Mouse (Mus musculus) liver, embryonic 15.5 days (tissue): ENCODE measurements at regions not wholly inside any gene's neighbourhood (a gene's known extent, or its start where the extent isn't known, plus 50 kb on each side); places are given as distances from the start of the nearest gene placed in this dataset.
"Not testable (repeated sequence)": the region's sequence is repeated elsewhere in the genome, so short reads cannot be mapped to it uniquely, and the experiment has no call there.

ENCODE experiments used
- ATAC-seq: fragments of 200-750 bp; cut with Nextera tagmentation; 2 replicates; pipeline ENCODE4 v1.8.0; 2017; ENCODE audit warnings: moderate number of reproducible peaks, mild to moderate bottlenecking, moderate library complexity; ENCODE audit not compliant: insufficient read depth
- H3K27ac ChIP-seq: fragments of 300-500 bp; sonication (generic); replicated peaks from 2 replicates; pipeline ENCODE4 v1.5.1; 2015; ENCODE audit warnings: mild to moderate bottlenecking, inconsistent platforms
- H3K27me3 ChIP-seq: fragments of 300-500 bp; sonication (generic); 2 replicates; pipeline ENCODE4 v1.6.1; 2015; ENCODE audit warnings: mild to moderate bottlenecking, inconsistent platforms
- H3K36me3 ChIP-seq: fragments of 300-500 bp; sonication (generic); replicated peaks from 2 replicates; pipeline ENCODE4 v1.6.1; 2015; ENCODE audit warnings: moderate library complexity, mild to moderate bottlenecking, inconsistent platforms
- H3K4me1 ChIP-seq: fragments of 300-500 bp; sonication (generic); replicated peaks from 2 replicates; pipeline ENCODE4 v1.6.1; 2015; ENCODE audit warnings: inconsistent platforms
- H3K4me2 ChIP-seq: fragments of 300-500 bp; sonication (generic); 2 replicates; pipeline ENCODE4 v1.6.1; 2015; ENCODE audit warnings: moderate library complexity, mild to moderate bottlenecking, inconsistent platforms
- H3K4me3 ChIP-seq: fragments of 300-500 bp; sonication (generic); replicated peaks from 2 replicates; pipeline ENCODE4 v1.5.1; 2015; ENCODE audit warnings: mild to moderate bottlenecking, inconsistent platforms
- H3K9ac ChIP-seq: fragments of 300-500 bp; sonication (generic); 2 replicates; pipeline ENCODE4 v1.6.1; 2015; ENCODE audit warnings: moderate library complexity, mild to moderate bottlenecking, inconsistent platforms
- H3K9me3 ChIP-seq: fragments of 300-500 bp; sonication (generic); replicated peaks from 2 replicates; pipeline ENCODE4 v1.6.1; 2016; ENCODE audit warnings: inconsistent platforms
- WGBS: fragments of 180-500 bp; shearing (Covaris S2); methylation state at CpG from one replicate; pipeline ENCODE4 v1.1.7; 2015; ENCODE audit warnings: mixed read lengths; ENCODE audit not compliant: insufficient replicate concordance; 5-methylcytosine and 5-hydroxymethylcytosine counted together

DNA sequence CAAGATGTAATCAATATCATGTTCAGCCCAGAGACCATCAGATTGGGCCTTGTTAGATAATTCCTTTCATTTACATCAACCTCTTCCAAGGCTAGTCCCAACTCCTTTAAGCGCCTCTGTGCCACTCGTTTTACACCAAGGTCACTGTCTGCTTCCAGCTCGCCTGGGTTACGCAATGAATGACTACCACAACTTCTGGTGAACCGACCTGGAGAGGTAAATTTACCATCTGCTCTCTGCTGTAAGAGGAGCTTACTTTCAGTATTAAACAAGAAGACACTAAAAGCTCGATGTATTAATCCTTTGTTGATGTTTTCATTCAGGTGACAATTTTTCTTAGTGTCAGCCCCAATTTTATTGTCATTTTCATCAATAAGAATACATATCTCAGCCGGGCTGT lies 51.7 kb upstream of the Fam174b start:
- Histone ChIP-seq H3K9me3 (no peaks in the 10 kb centered on the region), H3K4me2 (no peak overlapping the region), H3K27ac (no peak overlapping the region), H3K4me1 (no peaks in the 10 kb centered on the region), H3K4me3 (no peak overlapping the region), H3K9ac (no peak overlapping the region), H3K27me3 (no peaks in the 10 kb centered on the region), H3K36me3 (no peaks in the 10 kb centered on the region)
- 51% methylated on average over 7 of the region's 7 CpGs for WGBS
- ATAC-seq = no peak

DNA sequence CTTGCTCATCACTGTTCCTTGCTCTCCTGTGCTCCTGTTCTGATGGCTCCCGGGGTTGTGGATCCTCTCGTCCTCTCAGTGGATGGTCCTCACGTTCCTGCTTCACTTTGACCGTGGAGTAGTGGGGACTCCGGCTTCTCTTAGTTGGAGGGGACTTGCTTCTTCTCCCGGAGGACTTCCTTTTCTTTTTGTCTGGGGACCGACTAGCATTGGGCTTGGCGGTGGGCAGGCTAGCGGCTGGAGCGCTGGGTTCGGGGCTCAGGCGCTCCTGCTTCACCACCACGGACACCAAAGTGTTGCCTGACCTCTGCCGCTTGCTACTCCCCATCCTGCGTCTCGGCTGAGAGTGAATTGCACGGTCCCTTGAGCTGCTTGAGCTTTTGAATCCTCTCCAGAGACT lies 53.9 kb upstream of the Fam174b start:
- H3K4me1 ChIP-seq, H3K4me2 ChIP-seq, H3K27me3 ChIP-seq, H3K27ac ChIP-seq, H3K9ac ChIP-seq, ATAC-seq, H3K36me3 ChIP-seq, H3K9me3 ChIP-seq, H3K4me3 ChIP-seq: not testable (repeated sequence)
- 81% methylated on average over 17 of the region's 17 CpGs for WGBS

DNA sequence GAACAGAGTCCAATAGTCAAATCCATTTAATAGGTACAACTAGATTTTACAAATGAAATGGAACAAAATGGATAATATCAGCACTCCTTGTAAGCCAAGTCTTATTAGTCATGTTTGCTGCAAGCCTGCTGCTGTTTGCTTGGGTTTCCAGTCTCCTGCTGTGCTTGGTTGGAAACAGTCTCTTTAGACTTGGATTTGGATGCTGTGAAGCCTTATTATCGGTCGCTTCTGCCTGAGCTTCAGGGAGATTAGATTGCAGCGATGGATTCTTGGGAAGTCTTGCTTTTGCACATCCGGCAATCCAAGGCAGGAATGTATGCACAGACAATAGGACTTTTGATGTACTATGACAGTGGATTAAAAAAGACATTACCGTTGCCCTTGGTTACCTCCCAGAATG lies 57.3 kb upstream of the Fam174b start:
- Histone ChIP-seq H3K9ac (no peak overlapping the region), H3K27me3 (no peaks in the 10 kb centered on the region; the same call in 1 of the 2 replicates), H3K9me3 (no peaks in the 10 kb centered on the region), H3K4me1 (no peaks in the 10 kb centered on the region), H3K4me2 (no peak overlapping the region), H3K36me3 (no peaks in the 10 kb centered on the region), H3K27ac (no peak overlapping the region), H3K4me3 (no peak overlapping the region)
- no peak for ATAC-seq
- WGBS = 70% methylated on average over 5 of the region's 5 CpGs

DNA sequence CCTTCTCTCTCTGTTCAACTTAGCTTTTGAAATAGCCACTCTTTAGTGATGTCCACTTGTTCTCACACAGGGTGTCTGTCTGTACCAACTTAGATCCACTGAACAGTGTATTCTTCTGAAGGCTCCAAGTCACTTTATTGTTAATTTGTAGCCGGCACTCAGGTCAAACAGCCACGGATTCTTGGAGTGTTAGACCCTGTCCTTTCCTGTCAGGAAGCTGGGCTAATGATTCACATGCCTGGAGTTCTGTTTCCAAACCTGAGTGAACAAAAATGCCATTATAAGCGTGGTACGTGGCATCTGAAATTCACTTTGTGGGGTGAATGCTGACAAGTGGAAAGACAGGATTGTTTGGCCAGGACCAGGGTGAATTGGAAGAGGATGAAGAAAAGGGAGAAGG lies 69.5 kb upstream of the Fam174b start:
- no peak overlapping the region for H3K27ac ChIP-seq
- no peak overlapping the region for H3K4me3 ChIP-seq
- no peak overlapping the region for H3K4me2 ChIP-seq
- no peaks in the 10 kb centered on the region for H3K9me3 ChIP-seq
- no peaks in the 10 kb centered on the region for H3K27me3 ChIP-seq
- H3K36me3 ChIP-seq = no peaks in the 10 kb centered on the region
- ATAC-seq = no peak
- H3K9ac ChIP-seq = no peak overlapping the region
- H3K4me1 ChIP-seq = no peaks in the 10 kb centered on the region
- WGBS = 30% methylated on average over 4 of the region's 4 CpGs

DNA sequence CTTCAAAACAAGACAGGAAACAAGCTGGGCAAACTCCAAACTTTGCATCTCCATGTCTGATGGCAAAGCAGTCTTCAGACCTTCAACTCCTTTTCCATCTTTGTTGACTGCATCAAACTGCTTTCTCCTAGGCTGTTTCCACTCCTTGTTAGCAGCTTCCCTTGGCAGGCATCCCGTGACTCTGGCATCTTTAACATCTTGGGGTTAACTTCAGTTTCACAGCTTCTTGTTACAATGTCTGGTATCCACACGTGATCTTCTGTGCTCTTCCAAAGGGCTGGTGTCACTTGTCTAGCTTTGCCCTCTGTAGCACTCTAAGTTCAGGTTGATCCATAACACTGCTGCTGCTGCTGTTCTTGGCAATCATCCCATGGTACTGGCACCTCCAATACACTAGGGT lies 71.3 kb upstream of the Fam174b start:
- H3K27ac ChIP-seq = no peak overlapping the region
- 42% methylated on average over 2 of the region's 2 CpGs for WGBS
- no peak overlapping the region for H3K4me2 ChIP-seq
- H3K9ac ChIP-seq = no peak overlapping the region
- no peak overlapping the region for H3K4me3 ChIP-seq
- H3K4me1 ChIP-seq = no peaks in the 10 kb centered on the region
- no peaks in the 10 kb centered on the region for H3K36me3 ChIP-seq
- H3K27me3 ChIP-seq = no peaks in the 10 kb centered on the region
- no peaks in the 10 kb centered on the region for H3K9me3 ChIP-seq
- ATAC-seq = no peak

DNA sequence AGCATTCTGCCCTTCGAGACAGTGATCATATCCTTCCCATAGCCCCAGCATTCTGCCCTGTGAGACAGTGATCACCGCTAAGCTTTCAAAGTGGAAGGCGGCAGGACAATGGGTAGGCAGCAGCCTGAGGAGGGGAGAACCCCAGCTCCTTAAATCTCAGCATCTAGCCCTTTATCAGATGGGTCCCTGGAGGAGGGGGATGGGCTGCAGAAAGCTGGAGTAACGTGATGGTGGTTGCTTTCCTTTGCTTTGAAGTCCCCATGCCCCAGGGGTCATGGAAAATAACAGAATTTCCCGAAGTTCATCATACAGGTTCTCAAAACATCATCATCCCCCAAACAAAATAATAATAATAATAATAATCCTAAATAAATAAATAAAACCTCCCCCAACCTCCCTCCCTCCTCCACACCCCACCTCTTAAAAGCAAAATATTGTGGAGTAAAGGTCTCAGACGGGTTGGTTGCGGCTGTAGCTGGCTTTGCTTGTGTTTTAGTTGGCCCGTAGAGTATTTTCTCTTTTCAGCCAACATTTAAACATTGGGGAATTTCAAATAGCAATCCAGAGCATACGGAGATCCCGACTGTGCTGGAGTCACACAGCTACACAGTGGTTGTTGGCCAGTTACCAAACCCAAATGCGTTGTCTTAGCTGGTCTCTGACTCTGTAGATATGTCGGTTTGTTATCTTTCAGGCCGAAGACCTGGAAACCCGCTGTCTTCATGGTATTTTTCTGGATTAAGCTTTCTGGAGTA lies 73.0 kb upstream of the Fam174b start:
- Histone ChIP-seq H3K4me3 (no peak overlapping the region), H3K9me3 (no peaks in the 10 kb centered on the region), H3K4me1 (no peaks in the 10 kb centered on the region), H3K36me3 (no peaks in the 10 kb centered on the region), H3K4me2 (no peak overlapping the region), H3K27me3 (no peaks in the 10 kb centered on the region), H3K9ac (no peak overlapping the region), H3K27ac (no peak overlapping the region)
- ATAC-seq = no peak
- WGBS = 62% methylated on average over 14 of the region's 14 CpGs

DNA sequence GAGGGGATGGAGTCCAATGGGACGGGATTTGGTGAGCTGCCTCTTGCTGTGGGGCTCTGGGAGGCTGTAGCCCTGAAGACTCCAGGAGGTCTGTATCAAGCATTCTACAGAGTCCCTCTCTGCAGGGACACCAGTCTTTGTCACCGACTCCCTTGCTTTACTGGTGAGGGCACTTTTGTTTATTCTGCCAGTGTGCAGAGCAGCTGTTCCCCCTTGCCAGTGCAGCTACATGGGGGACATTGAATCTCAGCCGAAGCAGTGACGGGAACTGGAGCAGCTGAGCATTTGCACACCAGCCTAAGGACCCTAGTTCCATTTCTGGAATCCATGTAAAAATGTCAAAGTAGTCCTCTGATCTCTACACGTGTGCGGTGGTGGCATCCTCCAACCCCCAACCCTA lies 75.1 kb upstream of the Fam174b start:
- no peaks in the 10 kb centered on the region for H3K4me1 ChIP-seq
- H3K9me3 ChIP-seq = no peaks in the 10 kb centered on the region
- no peak overlapping the region for H3K4me2 ChIP-seq
- H3K27me3 ChIP-seq = no peaks in the 10 kb centered on the region
- no peak overlapping the region for H3K4me3 ChIP-seq
- WGBS = 61% methylated on average over 6 of the region's 6 CpGs
- H3K9ac ChIP-seq = no peak overlapping the region
- ATAC-seq = no peak
- no peaks in the 10 kb centered on the region for H3K36me3 ChIP-seq
- H3K27ac ChIP-seq = no peak overlapping the region

DNA sequence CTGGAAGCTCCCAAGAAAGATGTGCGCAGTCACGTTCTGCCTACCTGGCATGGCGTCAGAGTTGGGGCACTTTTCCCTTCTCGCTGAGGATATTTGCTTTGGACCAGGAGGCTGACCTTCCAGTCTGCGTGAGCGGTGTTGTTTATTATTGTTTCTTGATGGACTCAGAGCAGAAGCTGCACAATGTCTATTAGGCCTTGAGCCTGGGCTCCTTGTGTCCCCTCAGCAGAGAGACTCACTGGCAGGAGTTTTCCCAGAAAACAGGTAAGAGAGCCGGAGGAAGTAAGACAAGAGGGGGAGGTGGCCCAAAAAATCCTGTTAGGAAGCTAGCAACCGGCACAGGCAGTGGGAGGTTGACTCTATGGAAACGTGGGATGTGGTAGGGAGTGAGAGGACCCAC lies 77.6 kb upstream of the Fam174b start:
- Histone ChIP-seq H3K9me3 (no peaks in the 10 kb centered on the region), H3K4me2 (no peak overlapping the region), H3K4me1 (no peaks in the 10 kb centered on the region), H3K4me3 (no peak overlapping the region), H3K9ac (no peak overlapping the region), H3K27ac (no peak overlapping the region), H3K36me3 (no peaks in the 10 kb centered on the region), H3K27me3 (no peaks in the 10 kb centered on the region)
- ATAC-seq = no peak
- 69% methylated on average over 9 of the region's 9 CpGs for WGBS

DNA sequence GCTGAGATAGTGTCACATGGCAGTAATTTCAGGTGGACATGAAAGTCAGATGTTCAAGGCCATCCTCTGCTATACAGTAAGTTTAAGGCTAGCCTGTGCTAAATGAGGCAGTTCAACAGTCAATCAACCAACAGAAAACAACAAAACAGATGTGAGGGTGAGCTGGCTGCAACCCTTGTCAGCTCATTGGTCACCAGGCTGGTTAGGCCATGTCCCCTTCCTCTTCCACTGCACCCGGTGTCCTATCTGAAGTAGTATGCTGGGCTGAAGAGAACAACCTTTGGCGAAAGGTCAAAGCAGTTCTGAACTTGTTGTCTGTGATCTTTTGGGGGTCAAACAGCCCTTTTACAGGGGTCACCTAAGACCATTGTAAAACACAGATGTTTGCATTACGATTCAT lies 78.2 kb upstream of the Fam174b start:
- Histone ChIP-seq H3K27me3 (no peaks in the 10 kb centered on the region), H3K4me1 (no peaks in the 10 kb centered on the region), H3K9ac (no peak overlapping the region), H3K4me3 (no peak overlapping the region), H3K27ac (no peak overlapping the region), H3K9me3 (no peaks in the 10 kb centered on the region), H3K36me3 (no peaks in the 10 kb centered on the region), H3K4me2 (no peak overlapping the region)
- WGBS = 67% methylated on average over 3 of the region's 3 CpGs
- ATAC-seq = no peak

DNA sequence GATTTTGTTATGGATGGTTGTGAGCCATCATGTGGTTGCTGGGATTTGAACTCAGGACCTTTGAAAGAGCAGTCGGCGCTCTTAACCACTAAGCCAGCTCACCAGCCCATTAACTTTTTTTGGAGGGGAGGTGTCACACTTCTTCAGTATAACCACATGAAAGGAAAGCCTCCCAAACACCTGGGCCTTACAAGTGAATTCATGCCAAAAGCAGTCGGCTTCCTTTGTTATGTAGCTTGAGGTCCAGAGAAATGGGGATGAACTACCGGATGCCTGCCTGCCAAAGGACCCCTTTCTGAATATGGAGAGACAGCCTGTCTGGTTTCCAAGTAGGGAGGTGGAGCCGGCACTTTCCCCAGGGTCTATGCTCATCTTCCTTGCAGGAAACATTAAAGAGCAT lies 80.6 kb upstream of the Fam174b start:
- ATAC-seq = no peak
- Histone ChIP-seq H3K9ac (no peak overlapping the region), H3K9me3 (no peaks in the 10 kb centered on the region), H3K27me3 (no peaks in the 10 kb centered on the region), H3K4me3 (no peak overlapping the region), H3K4me2 (no peak overlapping the region), H3K27ac (no peak overlapping the region), H3K36me3 (no peaks in the 10 kb centered on the region), H3K4me1 (no peaks in the 10 kb centered on the region)
- 65% methylated on average over 5 of the region's 5 CpGs for WGBS

DNA sequence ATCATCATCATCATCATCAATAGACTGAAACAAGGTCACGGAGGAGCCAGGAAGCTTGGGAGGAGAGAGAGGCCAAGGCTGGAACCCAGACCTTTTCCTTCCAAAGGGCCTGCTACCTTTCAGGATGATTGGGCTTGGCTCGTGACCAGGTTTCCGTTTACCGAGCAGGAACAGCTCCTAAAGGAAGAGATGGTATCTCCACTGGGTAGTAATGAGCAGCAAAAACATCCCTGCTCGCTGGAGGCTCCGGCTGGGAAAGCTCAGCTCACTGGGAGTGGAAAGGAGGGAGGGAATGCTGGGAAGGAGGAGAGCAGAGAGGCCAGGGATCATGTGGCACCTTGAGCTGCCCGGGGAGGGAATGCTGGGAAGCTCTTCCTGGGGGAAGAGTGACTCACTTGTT lies 82.8 kb upstream of the Fam174b start:
- no peak overlapping the region for H3K4me2 ChIP-seq
- ATAC-seq = no peak

DNA sequence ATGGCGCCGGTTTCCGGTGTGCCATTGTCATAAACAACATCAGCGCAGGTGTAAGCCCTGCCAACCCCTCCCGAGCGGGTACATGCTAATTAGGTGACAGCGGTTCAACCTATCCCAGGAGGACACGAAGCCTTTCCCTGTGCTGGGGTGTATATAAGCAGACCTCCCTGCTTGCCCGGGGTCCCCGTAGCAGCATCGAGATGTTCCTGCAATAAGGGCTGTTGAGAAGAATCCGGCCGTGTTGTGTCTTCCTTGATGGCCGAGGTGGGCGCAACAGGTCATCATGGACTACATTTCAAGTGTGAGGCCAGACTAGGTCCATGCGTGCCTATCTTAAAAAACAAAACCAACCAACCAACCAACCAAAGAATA lies 83.7 kb upstream of the Fam174b start:
- WGBS = 80% methylated on average over 16 of the region's 16 CpGs
- not testable (repeated sequence) for H3K27ac ChIP-seq, H3K27me3 ChIP-seq, H3K9ac ChIP-seq, H3K4me3 ChIP-seq, H3K4me1 ChIP-seq, H3K4me2 ChIP-seq, ATAC-seq, H3K36me3 ChIP-seq, H3K9me3 ChIP-seq

More for the DNA sequence above, 82.8 kb upstream of the Fam174b start:
- Histone ChIP-seq H3K27me3 (no peaks in the 10 kb centered on the region), H3K4me3 (no peak overlapping the region), H3K36me3 (no peaks in the 10 kb centered on the region), H3K9me3 (no peaks in the 10 kb centered on the region), H3K4me1 (no peaks in the 10 kb centered on the region), H3K9ac (no peak overlapping the region), H3K27ac (no peak overlapping the region)
- WGBS = 41% methylated on average over 7 of the region's 7 CpGs
